Mouse (Mus musculus): ENCODE data around the gene Itga10. TPM values are rescaled to one million over a fixed set of nuclear protein-coding genes. Genes with fewer than 3 reads are reported as not detected.
"Not testable (repeated sequence)": the region's sequence is repeated elsewhere in the genome, so short reads cannot be mapped to it uniquely, and the experiment has no call there.

Itga10 gene
- total RNA-seq, 1 experiment from 2014 or later: not detected

- ATAC-seq (replicated peaks in 1 of 2; ENCODE audit: insufficient read depth in 1 of 2, low FRiP score in 2 of 2, low TSS enrichment in 1 of 2, low read depth in 1 of 2, poor library complexity in 2 of 2, severe bottlenecking in 2 of 2): peak; percentile 96 to 98
Observed at GRCm38 (mm10) chr3:96669727-96670468, 24.5 kb downstream of the Itga10 start, which contains the start of gene Ankrd35. Gene Ankrd35 (plus strand): TSS chr3:96670131.

DNA sequence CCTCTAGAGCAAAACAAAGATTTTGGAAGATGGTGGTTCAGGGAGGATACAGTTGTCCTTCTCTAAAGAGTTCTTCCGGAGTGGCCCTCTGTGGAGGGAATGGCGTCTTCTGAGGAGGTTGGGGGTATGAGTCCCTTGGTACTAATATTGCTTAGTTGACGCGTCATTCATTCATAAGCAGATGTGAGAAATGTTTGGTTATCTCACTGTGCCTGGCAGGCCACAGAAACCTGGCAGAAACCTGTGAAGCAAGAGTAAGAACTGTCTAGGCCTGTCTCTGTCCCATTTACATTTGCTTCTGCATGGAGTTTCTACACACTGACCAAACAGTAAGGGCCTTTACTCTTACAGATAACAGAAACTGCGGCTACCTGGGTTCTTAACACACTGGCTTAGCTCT is 26.1 kb downstream of the Itga10 start:
- no peak for ATAC-seq (replicated peaks in 1 of 2; ENCODE audit: insufficient read depth in 1 of 2, low FRiP score in 2 of 2, low TSS enrichment in 1 of 2, low read depth in 1 of 2, poor library complexity in 2 of 2, severe bottlenecking in 2 of 2)

GRCm38 (mm10) chr3:96673514-96673913 is 28.1 kb downstream of the Itga10 start:
- no peak for ATAC-seq (replicated peaks in 1 of 2; ENCODE audit: insufficient read depth in 1 of 2, low FRiP score in 2 of 2, low TSS enrichment in 1 of 2, low read depth in 1 of 2, poor library complexity in 2 of 2, severe bottlenecking in 2 of 2)

GRCm38 (mm10) chr3:96674442-96674841 is 29.1 kb downstream of the Itga10 start:
- ATAC-seq (replicated peaks in 1 of 2; ENCODE audit: insufficient read depth in 1 of 2, low FRiP score in 2 of 2, low TSS enrichment in 1 of 2, low read depth in 1 of 2, poor library complexity in 2 of 2, severe bottlenecking in 2 of 2): no peak

DNA sequence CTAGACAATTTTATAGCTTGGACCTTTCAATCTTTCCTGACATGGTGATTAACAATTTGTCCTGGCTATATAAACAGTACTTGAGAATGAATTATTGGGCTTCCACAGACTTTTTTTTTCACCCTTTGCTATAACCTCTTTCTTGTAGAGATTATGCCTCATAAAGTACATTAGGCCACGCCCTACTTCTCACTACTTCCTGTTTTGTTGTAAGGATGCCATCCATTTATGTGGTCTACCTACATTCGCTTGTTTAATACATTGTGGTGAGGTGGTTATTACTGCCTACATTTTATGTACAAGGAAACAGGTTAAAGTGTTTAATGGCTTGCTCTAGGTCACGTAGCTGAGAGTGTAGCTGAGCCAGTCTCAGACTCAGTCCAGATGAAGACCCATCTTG is 29.8 kb downstream of the Itga10 start:
- ATAC-seq (replicated peaks in 1 of 2; ENCODE audit: insufficient read depth in 1 of 2, low FRiP score in 2 of 2, low TSS enrichment in 1 of 2, low read depth in 1 of 2, poor library complexity in 2 of 2, severe bottlenecking in 2 of 2): no peak

DNA sequence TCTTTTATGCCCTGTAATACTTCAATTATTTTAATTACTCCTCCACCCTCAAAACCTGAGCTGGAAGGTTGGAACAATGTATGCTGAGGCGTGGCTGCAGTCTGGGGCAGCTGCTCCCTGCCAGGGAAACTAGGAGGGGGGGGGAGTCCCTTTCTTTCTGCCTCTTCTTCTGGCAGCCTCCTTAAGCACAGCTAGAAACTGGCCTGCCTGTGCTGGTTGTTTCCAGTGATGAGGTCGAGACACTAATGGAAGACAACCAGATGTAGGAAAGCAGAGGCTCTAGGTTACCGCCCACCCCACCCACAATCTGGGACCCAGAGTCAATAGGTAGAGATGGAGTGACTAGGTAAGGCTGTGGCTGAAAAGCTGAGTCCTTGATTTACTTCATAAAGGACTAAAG is 30.3 kb downstream of the Itga10 start:
- no peak for ATAC-seq (replicated peaks in 1 of 2; ENCODE audit: insufficient read depth in 1 of 2, low FRiP score in 2 of 2, low TSS enrichment in 1 of 2, low read depth in 1 of 2, poor library complexity in 2 of 2, severe bottlenecking in 2 of 2)

- no peak for ATAC-seq (replicated peaks in 1 of 2; ENCODE audit: insufficient read depth in 1 of 2, low FRiP score in 2 of 2, low TSS enrichment in 1 of 2, low read depth in 1 of 2, poor library complexity in 2 of 2, severe bottlenecking in 2 of 2)
Observed at GRCm38 (mm10) chr3:96678456-96678855, 33.1 kb downstream of the Itga10 start.

DNA sequence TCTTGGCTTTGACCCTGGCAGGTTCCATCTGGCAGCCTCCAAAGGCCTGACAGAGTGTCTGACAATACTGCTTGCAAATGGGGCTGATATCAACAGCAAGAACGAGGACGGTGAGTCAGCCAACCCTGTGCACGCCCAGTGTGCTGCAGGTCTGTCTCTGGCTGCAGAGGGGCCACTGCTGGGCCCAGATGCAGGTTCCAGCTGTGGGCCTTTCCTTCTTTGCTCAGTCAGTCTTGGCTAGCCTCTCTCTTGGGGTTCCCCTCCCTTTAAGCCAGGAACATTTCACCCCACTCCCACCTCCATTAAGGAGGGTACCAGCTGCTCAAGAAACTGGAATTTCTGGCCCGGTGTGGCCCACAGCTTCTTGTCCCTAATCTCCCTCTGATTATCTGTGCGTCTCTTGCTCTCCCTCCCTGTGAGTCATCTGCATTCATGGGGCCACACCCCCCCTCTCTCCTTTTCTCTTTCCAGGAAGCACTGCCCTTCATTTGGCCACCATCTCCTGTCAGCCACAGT is 33.8 kb downstream of the Itga10 start:
- no peak for ATAC-seq (replicated peaks in 1 of 2; ENCODE audit: insufficient read depth in 1 of 2, low FRiP score in 2 of 2, low TSS enrichment in 1 of 2, low read depth in 1 of 2, poor library complexity in 2 of 2, severe bottlenecking in 2 of 2)

GRCm38 (mm10) chr3:96680269-96680956 is 35.0 kb downstream of the Itga10 start:
- ATAC-seq (replicated peaks in 1 of 2; ENCODE audit: insufficient read depth in 1 of 2, low FRiP score in 2 of 2, low TSS enrichment in 1 of 2, low read depth in 1 of 2, poor library complexity in 2 of 2, severe bottlenecking in 2 of 2): no peak

- ATAC-seq (replicated peaks in 1 of 2; ENCODE audit: insufficient read depth in 1 of 2, low FRiP score in 2 of 2, low TSS enrichment in 1 of 2, low read depth in 1 of 2, poor library complexity in 2 of 2, severe bottlenecking in 2 of 2): no peak
Observed at GRCm38 (mm10) chr3:96683496-96683895, 38.1 kb downstream of the Itga10 start.

GRCm38 (mm10) chr3:96684151-96684821 is 38.9 kb downstream of the Itga10 start:
- ATAC-seq (replicated peaks in 1 of 2; ENCODE audit: insufficient read depth in 1 of 2, low FRiP score in 2 of 2, low TSS enrichment in 1 of 2, low read depth in 1 of 2, poor library complexity in 2 of 2, severe bottlenecking in 2 of 2): no peak

- ATAC-seq (replicated peaks in 1 of 2; ENCODE audit: insufficient read depth in 1 of 2, low FRiP score in 2 of 2, low TSS enrichment in 1 of 2, low read depth in 1 of 2, poor library complexity in 2 of 2, severe bottlenecking in 2 of 2): no peak; a peak in 1 of 4 replicates
Observed at GRCm38 (mm10) chr3:96684822-96685156, 39.4 kb downstream of the Itga10 start.

DNA sequence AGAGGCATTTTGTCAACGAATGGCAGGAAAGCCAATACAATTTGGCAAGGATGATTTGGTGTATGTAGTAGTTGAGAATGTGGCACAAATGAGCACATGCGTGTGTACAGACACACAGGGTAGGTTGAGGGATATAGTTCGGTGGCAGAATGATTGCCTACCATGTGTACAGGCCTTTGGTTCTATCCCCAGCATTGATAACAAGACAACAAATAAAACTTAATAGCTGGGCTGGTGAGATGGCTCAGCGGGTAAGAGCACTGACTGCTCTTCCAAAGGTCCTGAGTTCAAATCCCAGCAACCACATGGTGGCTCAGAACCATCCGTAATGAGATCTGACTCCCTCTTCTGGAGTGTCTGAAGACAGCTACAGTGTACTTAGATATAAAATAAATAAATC is 40.7 kb downstream of the Itga10 start:
- ATAC-seq (replicated peaks in 1 of 2; ENCODE audit: insufficient read depth in 1 of 2, low FRiP score in 2 of 2, low TSS enrichment in 1 of 2, low read depth in 1 of 2, poor library complexity in 2 of 2, severe bottlenecking in 2 of 2): not testable (repeated sequence)

DNA sequence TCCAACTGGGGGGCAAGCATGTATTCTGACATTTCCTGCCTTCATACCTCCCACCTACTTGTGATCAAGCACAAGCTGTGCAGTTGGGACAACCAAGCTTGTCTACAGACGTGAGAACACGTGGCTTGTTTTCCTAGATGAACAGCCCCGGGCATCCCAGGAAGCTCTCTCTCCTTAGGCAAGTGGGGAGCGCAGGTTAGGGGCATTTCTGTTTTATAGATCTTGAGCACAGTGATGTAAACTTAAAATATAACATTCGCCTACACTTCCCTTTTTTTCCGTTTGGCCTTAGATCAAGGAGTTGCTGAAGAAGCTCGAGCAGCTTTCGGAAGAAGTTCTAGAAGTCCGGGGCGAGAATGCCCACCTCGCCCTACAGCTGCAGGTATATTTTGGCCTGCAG is 43.5 kb downstream of the Itga10 start:
- no peak for ATAC-seq (replicated peaks in 1 of 2; ENCODE audit: insufficient read depth in 1 of 2, low FRiP score in 2 of 2, low TSS enrichment in 1 of 2, low read depth in 1 of 2, poor library complexity in 2 of 2, severe bottlenecking in 2 of 2)

- peak; percentile 32 to 56; a peak in 2 of 4 replicates for ATAC-seq (replicated peaks in 1 of 2; ENCODE audit: insufficient read depth in 1 of 2, low FRiP score in 2 of 2, low TSS enrichment in 1 of 2, low read depth in 1 of 2, poor library complexity in 2 of 2, severe bottlenecking in 2 of 2)
Observed at GRCm38 (mm10) chr3:96690298-96690697, 44.9 kb downstream of the Itga10 start.

DNA sequence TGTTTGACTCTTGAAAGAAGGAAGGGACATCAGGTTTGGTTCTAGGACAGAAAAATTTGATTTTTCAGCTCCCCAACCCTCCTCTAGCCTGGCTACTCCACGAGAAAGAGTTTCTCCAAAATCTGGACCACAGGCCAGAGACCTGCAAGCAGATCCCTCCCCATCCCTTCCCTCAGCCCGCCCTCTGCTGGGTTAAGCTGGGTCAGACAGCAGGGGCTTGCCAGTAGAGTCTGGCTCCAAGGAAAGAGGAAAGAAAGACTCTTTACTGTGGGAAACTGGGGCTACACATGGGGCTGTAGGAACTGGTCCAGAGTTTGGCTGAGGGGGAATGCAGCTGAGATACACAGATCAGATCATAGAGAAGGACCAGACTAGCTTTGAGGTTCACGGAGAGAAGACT is 47.1 kb downstream of the Itga10 start:
- no peak for ATAC-seq (replicated peaks in 1 of 2; ENCODE audit: insufficient read depth in 1 of 2, low FRiP score in 2 of 2, low TSS enrichment in 1 of 2, low read depth in 1 of 2, poor library complexity in 2 of 2, severe bottlenecking in 2 of 2)

DNA sequence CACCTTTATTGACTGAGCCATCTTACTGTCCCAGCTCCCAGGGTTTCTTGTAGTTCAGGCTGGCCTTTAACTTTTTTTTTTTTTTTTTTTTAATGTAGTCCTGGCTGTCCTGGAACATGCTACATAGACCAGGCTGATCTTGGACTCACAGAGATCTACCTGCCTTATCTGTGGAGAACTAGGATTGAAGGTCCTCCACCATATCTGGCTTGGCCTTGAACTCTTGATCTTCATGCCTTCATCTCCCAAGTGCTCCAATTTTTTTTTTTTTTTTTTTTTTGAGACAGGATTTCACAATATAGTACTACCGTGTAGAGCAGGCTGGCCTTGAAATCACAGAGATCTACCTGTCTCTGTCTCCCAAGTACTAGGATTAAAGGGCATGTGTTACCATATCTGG is 48.2 kb downstream of the Itga10 start:
- no peak for ATAC-seq (replicated peaks in 1 of 2; ENCODE audit: insufficient read depth in 1 of 2, low FRiP score in 2 of 2, low TSS enrichment in 1 of 2, low read depth in 1 of 2, poor library complexity in 2 of 2, severe bottlenecking in 2 of 2)

DNA sequence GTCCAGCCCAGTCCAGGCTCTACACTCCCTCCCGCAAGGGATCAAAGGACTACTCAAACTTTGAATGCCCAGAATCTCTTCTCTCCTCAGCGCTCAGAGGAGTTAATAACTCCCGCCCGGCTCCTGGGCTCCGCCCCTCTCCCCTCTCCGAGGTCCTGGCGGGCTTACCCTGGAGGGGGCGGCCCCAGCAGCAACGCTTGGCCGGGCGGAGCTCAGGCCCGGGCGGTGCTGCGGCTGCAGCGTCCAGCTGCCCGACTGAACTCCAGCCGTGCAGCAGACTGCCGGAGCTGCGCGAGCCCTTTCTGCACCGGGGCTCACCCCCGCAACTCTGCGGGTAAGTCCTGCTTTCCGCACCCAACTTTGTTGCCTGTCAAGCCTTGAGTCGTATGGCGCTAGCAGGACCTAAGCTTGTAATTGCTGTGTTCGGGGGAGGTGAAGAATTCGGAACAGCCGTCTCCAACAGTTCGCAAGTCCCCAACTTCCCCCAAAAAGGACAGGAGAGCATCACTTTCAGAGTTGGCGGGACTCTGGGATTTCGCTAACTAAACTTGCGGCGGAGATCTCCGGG is 50.9 kb downstream of the Itga10 start, which contains the start of gene Pias3:
Gene Pias3, plus strand, starts transcription at position 187 of the 568 bp plus-strand sequence.
- peak; percentile 76 to 78 for ATAC-seq (replicated peaks in 1 of 2; ENCODE audit: insufficient read depth in 1 of 2, low FRiP score in 2 of 2, low TSS enrichment in 1 of 2, low read depth in 1 of 2, poor library complexity in 2 of 2, severe bottlenecking in 2 of 2)

Data from hematopoietic stem cell, adult 5-6 weeks (primary cell).